Mouse (Mus musculus) neutrophil, adult 59 days (primary cell): ENCODE data around the gene Cenph. TPM values are rescaled to one million over a fixed set of nuclear protein-coding genes. Genes with fewer than 3 reads are reported as not detected.

Experiments
- total RNA-seq, 2 experiments: library from RNA; stranded (reverse); gene quantifications; 1 replicate in 1 of 2; 2 replicates in 1 of 2; pipeline ENCODE4 v1.2.4; 2023

The Cenph gene
- 10 to 100 TPM in 1 of 2 experiments, 1 to 10 TPM in 1; 9.7 to 11.0 TPM for total RNA-seq

GRCm38 (mm10) chr13:100775252-100776055 lies at the start of gene Cenph:
Gene Cenph (minus strand): TSS chr13:100775899.

GRCm38 (mm10) chr13:100786414-100786867 lies 10.7 kb upstream of the Cenph start, which contains the start of gene Ccnb1:
Gene Ccnb1 (minus strand): TSS chr13:100786570.

GRCm38 (mm10) chr13:100744036-100744744 lies 31.5 kb downstream of the Cenph start, which contains the start of gene Mrps36:
Gene Mrps36 (minus strand): TSS chr13:100744659.

GRCm38 (mm10) chr13:100730861-100731176 lies 44.9 kb downstream of the Cenph start, which contains the start of gene Cdk7:
Gene Cdk7 (minus strand): TSS chr13:100730939.

Other genes starting within 250 kb of the Cenph start
- gene Ocln, start 223.2 kb downstream of the Cenph start, total RNA-seq = not detected
- under 1 TPM; 0.35 to 0.36 TPM for gene Marveld2, start 158.9 kb downstream of the Cenph start, total RNA-seq
- gene Ak6, start 124.9 kb downstream of the Cenph start, total RNA-seq = 10 to 100 TPM; 74.1 to 74.8 TPM
- gene Rad17, start 124.8 kb downstream of the Cenph start, total RNA-seq = 10 to 100 TPM; 20.1 to 21.0 TPM
- gene Taf9, start 124.3 kb downstream of the Cenph start, total RNA-seq = 10 to 100 TPM in 1 of 2 experiments, 1 to 10 TPM in 1; 8.6 to 14.0 TPM
- gene Ccdc125, start 106.2 kb downstream of the Cenph start, total RNA-seq = 10 to 100 TPM; 47.9 to 51.0 TPM
- 10 to 100 TPM; 16.7 to 18.0 TPM for gene Cdk7, start 45.0 kb downstream of the Cenph start, total RNA-seq
- 10 to 100 TPM; 16.9 to 21.7 TPM for gene Mrps36, start 31.2 kb downstream of the Cenph start, total RNA-seq
- 10 to 100 TPM; 53.0 to 63.0 TPM for gene Ccnb1, start 10.7 kb upstream of the Cenph start, total RNA-seq
- gene Slc30a5, start 57.5 kb upstream of the Cenph start, total RNA-seq = 10 to 100 TPM; 25.3 to 31.4 TPM